Mouse (Mus musculus) MEL (cell line): Measurements from ENCODE around the gene Olfr23. TPM values are rescaled to one million over a fixed set of nuclear protein-coding genes. Genes with fewer than 3 reads are reported as not detected.
"Not testable (repeated sequence)": the region's sequence is repeated elsewhere in the genome, so short reads cannot be mapped to it uniquely, and the experiment has no call there.

Source experiments
- DNase-seq: peaks from one replicate; pipeline ENCODE4 v3.0.0; 2011; ENCODE audit warnings: low read depth, low spot score
- H3K27ac ChIP-seq: 2 replicates; pipeline ENCODE4 v1.5.1; 2012; ENCODE audit warnings: low read depth, mild to moderate bottlenecking, control low read depth, low read length, moderate library complexity; ENCODE audit not compliant: control insufficient read depth
- H3K27me3 ChIP-seq, 2 experiments: fragments of 150-350 bp in 1 of 2; sonication (generic) in 1 of 2; 2 replicates each; pipeline ENCODE4 v1.6.1; 2012; ENCODE audit warnings: low read length in 2 of 2, mild to moderate bottlenecking in 2 of 2, improper control_type of control experiment in 1 of 2, moderate library complexity in 1 of 2; ENCODE audit not compliant: insufficient read depth in 2 of 2, control insufficient read depth in 1 of 2
- H3K36me3 ChIP-seq, 2 experiments: 2 replicates each; pipeline ENCODE4 v1.6.1; 2012 to 2014; ENCODE audit warnings: low read length in 2 of 2, improper control_type of control experiment in 1 of 2, inconsistent platforms in 1 of 2, mild to moderate bottlenecking in 1 of 2; ENCODE audit not compliant: insufficient read depth in 2 of 2, control insufficient read depth in 1 of 2
- H3K4me1 ChIP-seq, 2 experiments: fragments of 150-350 bp in 1 of 2; sonication (generic) in 1 of 2; 2 replicates each; pipeline ENCODE4 v1.6.1; 2012; ENCODE audit warnings: low read length in 2 of 2, improper control_type of control experiment in 1 of 2, mild to moderate bottlenecking in 1 of 2; ENCODE audit not compliant: insufficient read depth in 2 of 2, control insufficient read depth in 1 of 2
- H3K4me3 ChIP-seq, 2 experiments: fragments of 150-350 bp in 1 of 2; sonication (generic) in 1 of 2; 2 replicates each; pipeline ENCODE4 v1.5.1; 2012; ENCODE audit warnings: low read depth in 2 of 2, low read length in 2 of 2, mild to moderate bottlenecking in 2 of 2, moderate library complexity in 2 of 2, control low read depth in 1 of 2, improper control_type of control experiment in 1 of 2; ENCODE audit not compliant: control insufficient read depth in 1 of 2, insufficient read depth in 1 of 2
- H3K79me2 ChIP-seq: 2 replicates; pipeline ENCODE4 v1.6.1; 2012; ENCODE audit warnings: mild to moderate bottlenecking, low read length, moderate library complexity; ENCODE audit not compliant: control insufficient read depth, poor library complexity, insufficient read depth
- H3K9ac ChIP-seq: 2 replicates; pipeline ENCODE4 v1.6.1; 2012; ENCODE audit warnings: low read depth, mild to moderate bottlenecking, control low read depth, low read length, moderate library complexity; ENCODE audit not compliant: control insufficient read depth, poor library complexity, severe bottlenecking
- H3K9me3 ChIP-seq: fragments of 150-350 bp; sonication (generic); replicated peaks from 2 replicates; pipeline ENCODE4 v1.6.1; 2012; ENCODE audit warnings: mild to moderate bottlenecking, low read length, improper control_type of control experiment, moderate library complexity; ENCODE audit not compliant: insufficient read depth
- CHD1 ChIP-seq: IDR thresholded peaks from 2 replicates; pipeline ENCODE4 v1.6.1; 2012; ENCODE audit warnings: low read depth, mild to moderate bottlenecking, inconsistent platforms, low read length, improper control_type of control experiment
- CTCF ChIP-seq, 3 experiments: IDR thresholded peaks in 2 of 3; conservative IDR thresholded peaks in 1 of 3; 2 replicates each; pipeline ENCODE4 v1.5.1; 2011 to 2012; ENCODE audit warnings: low read length in 3 of 3, low read depth in 2 of 3, mild to moderate bottlenecking in 2 of 3, improper control_type of control experiment in 1 of 3, inconsistent platforms in 1 of 3, mixed read lengths in 1 of 3, moderate library complexity in 1 of 3; ENCODE audit not compliant: control insufficient read depth in 1 of 3, insufficient read depth in 1 of 3, poor library complexity in 1 of 3, severe bottlenecking in 1 of 3
- EP300 ChIP-seq, 2 experiments: IDR thresholded peaks; 2 replicates each; pipeline ENCODE4 v1.6.1; 2011; ENCODE audit warnings: improper control_type of control experiment in 2 of 2, low read length in 2 of 2, low read depth in 1 of 2, mild to moderate bottlenecking in 1 of 2
- JUND ChIP-seq: IDR thresholded peaks from 2 replicates; pipeline ENCODE4 v1.6.1; 2011; ENCODE audit warnings: low read depth, mild to moderate bottlenecking, improper control_type of control experiment, low read length
- KAT2A ChIP-seq: conservative IDR thresholded peaks from 2 replicates; pipeline ENCODE4 v1.6.1; 2012; ENCODE audit warnings: low read depth, low read length, improper control_type of control experiment, inconsistent platforms
- MAFK ChIP-seq: IDR thresholded peaks from 2 replicates; pipeline ENCODE4 v1.6.1; 2011; ENCODE audit warnings: low read depth, mild to moderate bottlenecking, low read length, improper control_type of control experiment, borderline replicate concordance
- MAX ChIP-seq: IDR thresholded peaks from 2 replicates; pipeline ENCODE4 v1.6.1; 2011; ENCODE audit warnings: low read length, improper control_type of control experiment
- MAZ ChIP-seq: IDR thresholded peaks from 2 replicates; pipeline ENCODE4 v1.6.1; 2012; ENCODE audit warnings: low read depth, mild to moderate bottlenecking, inconsistent platforms, low read length, improper control_type of control experiment
- MEF2A ChIP-seq: IDR thresholded peaks from 2 replicates; pipeline ENCODE4 v1.6.1; 2014; ENCODE audit warnings: low read depth, mild to moderate bottlenecking, inconsistent platforms, low read length, improper control_type of control experiment; ENCODE audit not compliant: poor library complexity, insufficient replicate concordance, severe bottlenecking; ENCODE audit errors: extremely low read depth
- MYB ChIP-seq: IDR thresholded peaks from 2 replicates; pipeline ENCODE4 v1.6.1; 2011; ENCODE audit warnings: mild to moderate bottlenecking, low read depth, low read length, improper control_type of control experiment
- MYC ChIP-seq: IDR thresholded peaks from 2 replicates; pipeline ENCODE4 v1.6.1; 2011; ENCODE audit warnings: low read depth, mild to moderate bottlenecking, low read length, improper control_type of control experiment, moderate library complexity
- NRF1 ChIP-seq: IDR thresholded peaks from 2 replicates; pipeline ENCODE4 v1.6.1; 2014; ENCODE audit warnings: low read depth, mild to moderate bottlenecking, inconsistent platforms, low read length, improper control_type of control experiment, moderate library complexity; ENCODE audit not compliant: poor library complexity, insufficient read depth, severe bottlenecking
- RCOR1 ChIP-seq: IDR thresholded peaks from 2 replicates; pipeline ENCODE4 v1.6.1; 2012; ENCODE audit warnings: low read depth, mild to moderate bottlenecking, inconsistent platforms, low read length, improper control_type of control experiment
- TBP ChIP-seq: IDR thresholded peaks from 2 replicates; pipeline ENCODE4 v1.8.0; 2011; ENCODE audit warnings: low read depth, low read length, improper control_type of control experiment
- UBTF ChIP-seq: IDR thresholded peaks from 2 replicates; pipeline ENCODE4 v1.6.1; 2012; ENCODE audit warnings: low read depth, mild to moderate bottlenecking, inconsistent platforms, low read length, improper control_type of control experiment, moderate library complexity, borderline replicate concordance; ENCODE audit not compliant: insufficient read depth
- USF2 ChIP-seq, 2 experiments: IDR thresholded peaks; 2 replicates each; pipeline ENCODE4 v1.6.1; 2011 to 2012; ENCODE audit warnings: improper control_type of control experiment in 2 of 2, low read length in 2 of 2, borderline replicate concordance in 1 of 2, inconsistent platforms in 1 of 2, low read depth in 1 of 2, mild to moderate bottlenecking in 1 of 2; ENCODE audit not compliant: insufficient read depth in 1 of 2
- ZKSCAN1 ChIP-seq: IDR thresholded peaks from 2 replicates; pipeline ENCODE4 v1.6.1; 2012; ENCODE audit warnings: low read depth, mild to moderate bottlenecking, inconsistent platforms, low read length, improper control_type of control experiment, moderate library complexity
- polyA plus RNA-seq, 2 experiments: library from polyadenylated mRNA; stranded (reverse) in 1 of 2; unstranded in 1 of 2; fragments of >175 nt in 1 of 2; fragments of >200 nt in 1 of 2; gene quantifications; 2 replicates each; pipeline versions ENCODE4 v1.2.1 to v1.2.4; 2012; ENCODE audit warnings: low replicate concordance in 2 of 2, low read depth in 1 of 2; ENCODE audit not compliant: insufficient read length in 2 of 2, insufficient read depth in 1 of 2, missing spikeins in 1 of 2
- total RNA-seq: library from RNA; depleted of rRNA; stranded (reverse); fragments of 300-350 nt; gene quantifications from 2 replicates; pipeline ENCODE4 v1.2.3, GENCODE M21; 2012; rRNA removed

Olfr23 gene
- total RNA-seq (not detected in 2 replicates), polyA plus RNA-seq (not detected)

GRCm38 (mm10) chr11:73936377-73936776 is at the start of gene Olfr23:
Olfr23 (plus strand) TSS chr11:73936677.
- Histone ChIP-seq H3K4me3 (no peak within 1 kb of the TSS), H3K27ac (no peak within 1 kb of the TSS), H3K79me2 (no peaks in the 10 kb centered on the region)
- no peak for TF ChIP-seq NRF1
- TF ChIP-seq MAFK: no peak
- no peak for TF ChIP-seq KAT2A
- TF ChIP-seq JUND: no peak
- TF ChIP-seq MAZ: no peak
- TF ChIP-seq MEF2A: no peak
- TF ChIP-seq EP300 (IDR thresholded peaks at IDR 0.05; ENCODE audit: low read depth in 1 of 2, low read length in 2 of 2): no peak
- TF ChIP-seq MYB: no peak
- TF ChIP-seq, all 39 proteins: peak for 0
- no peak within 1 kb of the TSS for H3K9ac ChIP-seq
- H3K27me3 ChIP-seq: no peaks in the 10 kb centered on the region
- no peaks in the 10 kb centered on the region; the same call in 1 of the 2 replicates for H3K9me3 ChIP-seq
- H3K36me3 ChIP-seq: no peaks in the 10 kb centered on the region
- DNase-seq: no peak
- H3K4me1 ChIP-seq: no peaks in the 10 kb centered on the region

- H3K9ac ChIP-seq: no peak within 1 kb of the TSS
- H3K36me3 ChIP-seq: no peaks in the 10 kb centered on the region
- H3K27ac ChIP-seq: no peak within 1 kb of the TSS
- no peaks in the 10 kb centered on the region for H3K79me2 ChIP-seq
- no peaks in the 10 kb centered on the region for H3K4me1 ChIP-seq
- DNase-seq: no peak
- H3K9me3 ChIP-seq: no peaks in the 10 kb centered on the region
- H3K4me3 ChIP-seq: no peak within 1 kb of the TSS
- H3K27me3 ChIP-seq: no peaks in the 10 kb centered on the region
- TF ChIP-seq TBP: no peak
- TF ChIP-seq MAFK: no peak
- TF ChIP-seq RCOR1: no peak
- TF ChIP-seq USF2 (IDR thresholded peaks at IDR 0.05; ENCODE audit: borderline replicate concordance in 1 of 2, insufficient read depth in 1 of 2, low read depth in 1 of 2, low read length in 2 of 2): no peak
- no peak for TF ChIP-seq MYC
- TF ChIP-seq EP300 (IDR thresholded peaks at IDR 0.05; ENCODE audit: low read depth in 1 of 2, low read length in 2 of 2): no peak
- TF ChIP-seq CHD1: no peak
- TF ChIP-seq MEF2A: no peak
- no peak for TF ChIP-seq CTCF (IDR thresholded peaks at IDR 0.05 in 2 of 3, conservative IDR thresholded peaks at IDR 0.05 in 1 of 3; ENCODE audit: control insufficient read depth in 1 of 3, insufficient read depth in 1 of 3, low read depth in 2 of 3, low read length in 3 of 3, poor library complexity in 1 of 3, severe bottlenecking in 1 of 3)
- TF ChIP-seq MAX: no peak
- no peak for TF ChIP-seq UBTF
- TF ChIP-seq ZKSCAN1: no peak
- TF ChIP-seq, all 39 proteins: peak for 0
Observed at GRCm38 (mm10) chr11:73890671-73891070, 45.8 kb upstream of the Olfr23 start, which contains the start of gene Olfr394. Olfr394 (minus strand) TSS chr11:73890771.

GRCm38 (mm10) chr11:73909199-73909598 is 27.3 kb upstream of the Olfr23 start, which contains the start of gene Olfr395:
Olfr395 (minus strand) TSS chr11:73909299.
- not testable (repeated sequence) for H3K79me2 ChIP-seq

More at GRCm38 (mm10) chr11:73909199-73909598, 27.3 kb upstream of the Olfr23 start, which contains the start of gene Olfr395:
- not testable (repeated sequence) for H3K9ac ChIP-seq, DNase-seq, H3K27me3 ChIP-seq, H3K4me3 ChIP-seq, H3K4me1 ChIP-seq, H3K27ac ChIP-seq, H3K36me3 ChIP-seq, H3K9me3 ChIP-seq
